Mouse (Mus musculus) kidney, adult 2 months (tissue): ENCODE measurements at regions not wholly inside any gene's neighbourhood (a gene's known extent, or its start where the extent isn't known, plus 50 kb on each side); places are given as distances from the start of the nearest gene placed in this dataset.
A peak's percentile ranks its signal among the peaks of the same experiment; 100 is the strongest.

Experiments used
- CTCF ChIP-seq: fragments of 200-500 bp; conservative IDR thresholded peaks from 2 replicates; pipeline ENCODE4 v1.5.1; 2011; ENCODE audit warnings: low read depth, mild to moderate bottlenecking, control low read depth, low read length, moderate library complexity, mixed read lengths; ENCODE audit not compliant: insufficient read depth, insufficient read length
- POLR2A ChIP-seq: fragments of 200-500 bp; IDR thresholded peaks from one replicate; pipeline ENCODE4 v1.6.1; 2011; ENCODE audit warnings: low read depth, low read length, control low read depth

DNA sequence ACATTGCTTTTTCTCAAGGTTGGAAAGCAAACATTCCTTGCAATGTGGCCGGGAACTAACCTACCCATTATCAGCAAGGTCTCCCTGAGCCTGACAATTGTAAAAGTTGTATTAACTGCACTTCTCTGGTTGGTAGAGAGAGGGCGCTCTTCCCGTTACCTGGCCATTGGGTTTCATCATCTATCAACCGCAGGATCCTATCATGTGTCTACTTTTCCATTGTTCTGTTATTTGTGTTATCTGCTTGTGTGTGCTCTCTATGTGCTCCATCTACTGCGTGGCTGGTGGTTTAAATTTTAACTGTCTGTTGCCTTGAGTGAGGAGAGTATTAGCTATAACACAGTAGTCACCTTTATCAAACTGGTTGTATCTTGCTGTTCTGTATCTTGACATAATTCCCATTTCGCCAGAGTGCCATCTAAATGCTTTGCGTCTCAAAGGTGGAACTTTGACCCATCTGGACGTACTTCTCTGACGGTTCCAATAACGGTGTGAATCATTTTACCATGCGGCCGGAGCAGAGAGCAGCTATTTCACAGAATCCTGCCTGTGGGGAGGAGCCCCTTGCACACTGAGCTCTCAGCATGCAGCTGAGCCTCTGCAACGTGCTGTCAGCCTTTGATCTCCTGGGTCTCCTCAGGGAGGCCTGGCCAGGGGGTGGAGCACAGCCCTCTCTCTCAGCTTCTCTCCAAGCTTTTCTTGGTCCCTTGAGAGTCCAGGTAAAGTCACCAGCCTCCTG lies 77.5 kb upstream of the A530016L24Rik start:
- TF ChIP-seq CTCF (peak; percentile 48), POLR2A (no peak)
